Mouse (Mus musculus): ENCODE results near the gene Daxx.

GRCm38 (mm10) chr17:33913905-33914304 lies 4.7 kb downstream of the Daxx start:
- TF ChIP-seq MYOG (IDR thresholded peaks at IDR 0.05; ENCODE audit: control insufficient read depth, extremely low read depth, insufficient read length), result no peak
- no peak for TF ChIP-seq CTCF (IDR thresholded peaks at IDR 0.05; ENCODE audit: control insufficient read depth, insufficient read depth, insufficient read length)
